Mouse (Mus musculus) thymus, adult 18-20 months (tissue): ENCODE data around the gene Olfr558.

Source experiments
- DNase-seq, 2 experiments: peaks; one replicate each; pipeline ENCODE4 v3.0.0; 2022; ENCODE audit warnings: mixed read lengths in 2 of 2

Gene Olfr558

DNA sequence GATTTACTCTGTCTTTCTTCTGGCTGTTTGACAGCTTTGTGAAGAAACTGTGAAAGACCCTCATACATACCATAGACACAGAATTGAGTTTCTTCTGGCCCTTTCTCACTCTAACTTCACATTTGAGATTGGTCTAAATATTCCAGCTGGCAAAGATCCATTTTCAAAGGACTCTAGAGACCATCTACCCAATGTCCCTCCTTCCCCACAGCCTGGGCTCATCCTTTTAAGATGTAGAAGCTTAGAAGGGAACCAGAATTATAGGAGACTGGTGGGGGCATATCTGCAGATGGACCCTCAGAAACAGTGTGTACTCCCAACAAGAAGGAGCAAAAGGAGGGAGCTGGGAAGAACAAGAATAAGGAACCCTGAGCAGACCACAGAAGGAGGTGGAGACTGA lies at the start of gene Olfr558:
TSS of gene Olfr558 (plus strand) at position 301 of the 400 bp plus-strand sequence.
- DNase-seq: no peak

DNA sequence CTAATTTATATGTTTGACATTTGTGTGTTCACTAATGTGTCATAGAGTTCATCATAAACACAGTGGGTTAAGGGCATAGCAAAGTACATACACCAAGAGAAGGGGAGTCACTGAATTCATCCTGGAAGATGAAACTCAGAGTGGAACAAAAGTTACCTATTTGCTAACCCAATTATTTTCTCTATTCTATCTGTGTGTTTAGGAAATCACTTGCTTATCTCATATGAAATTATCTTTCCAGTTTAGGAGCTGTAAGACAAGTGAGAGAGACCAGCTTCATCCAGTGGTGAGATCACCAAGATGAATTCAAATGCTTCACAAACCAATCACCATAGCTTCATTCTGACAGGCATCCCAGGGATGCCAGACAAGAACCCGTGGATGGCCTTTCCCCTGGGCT lies 43.5 kb upstream of the Olfr558 start, which contains the start of gene Olfr555:
TSS of gene Olfr555 (plus strand) at position 301 of the 400 bp plus-strand sequence.
- DNase-seq: no peak

DNA sequence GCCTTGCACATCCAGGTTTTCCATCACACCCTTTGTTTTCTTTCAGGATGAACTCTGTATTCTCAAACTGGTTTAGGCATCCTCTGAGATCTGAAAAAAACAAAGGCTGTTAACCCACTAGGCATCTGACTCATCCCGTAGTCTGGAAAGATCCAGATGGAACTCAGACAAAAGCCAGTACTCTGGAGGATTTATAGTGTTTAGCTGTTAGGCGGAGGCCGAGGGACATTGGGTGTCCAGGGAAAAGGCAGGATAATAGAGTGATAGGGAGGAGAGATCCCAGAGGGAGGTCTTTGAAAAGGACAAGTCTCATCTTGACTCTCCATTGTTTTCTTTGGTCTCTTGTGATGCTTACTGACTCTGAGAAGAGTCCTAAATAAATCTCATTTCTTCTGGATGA lies 37.4 kb upstream of the Olfr558 start, which contains the start of gene Olfr556:
TSS of gene Olfr556 (plus strand) at position 301 of the 400 bp plus-strand sequence.
- no peak for DNase-seq

DNA sequence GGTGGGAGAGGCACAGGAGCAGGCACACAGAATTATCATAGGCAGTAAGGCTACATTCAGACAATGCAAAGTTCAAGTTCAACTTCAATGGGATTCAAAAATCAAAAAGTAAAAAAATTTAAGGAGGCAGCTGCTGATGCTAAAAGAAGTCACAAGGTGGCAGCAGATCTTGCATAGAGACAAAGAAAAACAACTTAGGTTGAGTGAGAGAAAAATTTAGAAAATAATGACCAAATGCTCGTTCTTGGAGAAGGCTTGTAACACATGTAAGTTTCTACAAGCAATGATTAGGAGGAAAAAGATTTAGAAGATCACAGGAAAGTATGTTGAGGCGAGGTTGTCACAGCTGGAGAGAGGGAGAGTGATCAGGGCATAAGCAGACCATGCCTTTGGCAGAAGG lies 36.6 kb upstream of the Olfr558 start:
- no peak for DNase-seq

DNA sequence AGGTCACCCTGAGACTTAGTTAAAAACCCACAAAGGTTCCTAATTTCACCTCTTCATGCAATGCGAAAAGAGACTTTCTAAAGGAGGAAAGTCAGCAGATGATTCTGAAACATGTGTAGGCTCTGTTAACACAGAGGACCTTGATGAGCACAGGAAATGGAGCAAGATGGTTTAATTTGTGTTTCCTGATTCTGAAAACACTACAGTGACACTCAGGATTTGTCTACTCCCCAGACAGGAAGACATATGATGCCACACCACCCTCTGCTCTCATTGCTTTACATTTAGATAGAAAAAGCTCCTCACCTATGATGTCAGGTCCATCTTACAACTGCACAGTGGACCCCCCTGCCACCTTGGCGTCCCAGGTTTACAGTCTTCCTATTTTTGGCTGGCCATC lies 25.8 kb upstream of the Olfr558 start:
- no peak for DNase-seq

DNA sequence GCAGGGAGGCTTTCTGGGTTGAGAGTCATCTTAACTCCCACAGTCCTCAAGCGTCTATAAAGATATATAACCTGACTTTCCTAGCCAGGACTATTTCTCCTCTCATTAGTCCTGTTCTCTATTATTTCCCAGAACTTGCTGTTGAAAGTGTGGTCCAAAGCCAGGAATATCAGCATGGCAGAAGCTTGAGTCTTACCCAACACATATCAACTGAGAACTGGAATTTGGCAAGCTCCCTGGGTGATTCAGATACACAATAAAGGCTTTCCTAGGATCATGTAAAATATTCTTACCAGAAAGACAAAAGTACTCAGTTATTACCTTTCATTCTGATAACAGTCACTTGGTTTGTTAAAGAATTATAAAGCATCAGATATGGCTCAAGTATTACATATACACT lies 20.1 kb upstream of the Olfr558 start:
- DNase-seq: no peak

DNA sequence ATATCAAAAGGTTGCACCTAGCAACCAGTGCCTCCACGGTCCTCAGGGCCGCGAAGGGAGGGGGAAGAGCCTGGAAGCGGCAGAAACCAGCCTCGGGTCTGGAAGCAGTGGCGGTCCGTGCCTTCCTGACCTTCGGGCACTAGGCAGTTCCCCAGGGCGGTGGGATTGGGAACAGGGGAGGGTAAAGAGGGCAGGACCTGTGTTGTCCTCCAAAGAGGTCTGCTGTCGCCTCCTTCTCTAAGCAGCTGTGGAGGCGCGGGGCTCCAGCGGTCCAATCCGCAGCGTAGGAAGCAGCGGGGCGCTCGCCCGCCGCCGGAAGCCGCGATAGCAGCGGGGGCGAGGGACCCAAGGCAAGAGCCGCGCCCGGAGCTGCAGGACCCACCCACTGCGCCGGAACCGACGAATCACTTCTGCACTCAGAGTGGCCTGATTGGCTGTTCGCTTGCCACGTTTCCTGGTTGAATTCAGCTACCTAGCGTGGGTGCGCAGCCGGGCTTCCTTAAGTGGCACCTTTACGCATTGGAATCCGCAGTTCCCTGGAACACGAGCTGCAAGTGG lies 15.0 kb upstream of the Olfr558 start, which contains the start of gene Trim68:
TSS of gene Trim68 (minus strand) at position 384 of the 558 bp plus-strand sequence.
- DNase-seq: peak; percentile 91

DNA sequence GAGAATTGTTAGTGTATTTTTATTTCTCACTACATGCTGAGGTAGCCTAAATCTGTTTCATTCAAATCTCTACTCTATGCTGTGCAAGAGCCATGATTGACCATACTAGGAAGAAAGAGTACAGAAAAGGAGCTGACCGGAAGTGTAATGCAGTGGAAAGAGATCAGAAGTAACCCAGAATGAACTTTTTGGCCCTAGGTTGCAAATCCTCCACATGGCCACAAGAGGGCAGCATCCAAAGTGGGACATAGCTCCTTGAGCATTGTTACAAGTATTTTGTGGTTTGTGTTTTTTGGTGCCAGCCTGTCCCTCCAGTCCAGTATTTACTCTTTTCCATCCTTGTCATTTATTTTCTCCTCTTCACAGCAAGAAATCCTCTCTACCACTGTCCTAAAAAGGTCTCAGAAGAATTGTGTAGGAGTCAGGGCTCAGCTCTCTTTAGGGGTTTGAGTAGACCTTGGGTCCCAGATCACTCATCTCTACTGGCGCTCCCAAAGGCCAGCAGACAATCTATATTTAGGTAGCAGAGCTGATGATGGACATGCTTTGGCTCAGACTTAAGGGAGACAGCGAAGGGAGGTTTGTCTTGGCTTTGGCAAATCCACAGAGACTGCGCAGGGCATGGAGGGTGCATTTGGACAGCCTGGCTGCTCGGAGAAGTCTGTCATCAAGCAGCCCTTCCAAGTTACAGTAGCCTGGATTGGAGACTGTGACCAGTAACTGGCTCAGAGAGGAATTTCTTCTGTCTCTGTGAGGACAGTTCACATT lies 6.5 kb upstream of the Olfr558 start, which contains the start of gene Olfr557:
TSS of gene Olfr557 (plus strand) at position 553 of the 768 bp plus-strand sequence.
- no peak for DNase-seq

DNA sequence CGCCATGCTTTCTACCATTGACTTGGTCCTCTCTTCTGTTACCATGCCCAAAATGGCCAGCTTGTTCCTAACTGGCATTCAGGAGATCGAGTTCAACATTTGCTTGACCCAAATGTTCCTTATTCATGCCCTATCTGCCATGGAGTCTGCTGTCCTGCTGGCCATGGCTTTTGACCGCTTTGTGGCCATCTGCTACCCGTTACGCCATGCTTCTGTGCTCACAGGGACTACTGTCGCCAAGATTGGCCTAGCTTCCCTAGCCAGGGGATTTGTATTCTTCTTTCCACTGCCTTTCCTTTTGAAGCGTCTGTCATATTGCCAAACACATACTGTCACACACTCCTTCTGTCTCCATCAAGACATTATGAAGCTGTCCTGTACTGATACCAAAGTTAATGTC lies 3.6 kb upstream of the Olfr558 start:
- no peak for DNase-seq

DNA sequence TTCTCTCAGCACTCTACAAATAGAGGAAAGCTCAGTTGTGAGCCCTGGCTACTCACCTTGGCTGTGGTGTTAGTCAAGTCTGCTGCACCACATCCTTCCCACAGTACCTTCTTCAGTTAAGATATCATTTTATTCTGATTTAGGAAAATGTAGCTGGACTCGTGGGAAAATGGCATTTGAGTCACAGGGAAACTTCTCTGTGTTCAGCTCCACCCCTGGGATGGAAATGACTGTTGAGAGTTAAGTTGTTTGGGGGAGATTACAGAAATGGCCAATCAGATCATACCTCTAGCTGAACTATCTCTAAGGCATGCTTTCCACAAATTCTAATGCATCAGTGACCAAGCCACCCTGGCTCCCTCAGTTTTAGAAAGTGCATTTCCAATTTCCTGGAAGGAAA lies 17.0 kb downstream of the Olfr558 start, which contains the start of gene Olfr33:
TSS of gene Olfr33 (minus strand) at position 101 of the 400 bp plus-strand sequence.
- DNase-seq: no peak

DNA sequence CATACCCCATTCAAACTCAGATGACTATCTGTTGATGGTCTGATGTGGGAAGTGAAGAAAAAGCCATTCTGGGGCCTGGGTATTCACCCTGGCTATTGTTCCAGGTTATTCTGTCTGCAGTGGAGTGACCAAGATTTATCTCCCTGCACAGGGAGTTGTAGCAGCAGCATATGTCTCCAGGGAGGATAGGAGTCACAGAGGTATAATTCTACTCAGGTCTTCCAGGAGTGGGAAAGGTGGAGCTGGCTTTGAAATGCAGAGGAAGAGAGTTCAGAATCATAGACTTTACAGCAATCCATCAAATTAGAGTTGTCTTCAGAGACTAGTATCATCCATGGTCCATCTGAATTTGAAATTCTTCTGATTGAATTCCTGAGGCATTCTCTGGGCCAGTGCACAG lies 25.4 kb downstream of the Olfr558 start, which contains the start of gene Olfr559:
TSS of gene Olfr559 (minus strand) at position 101 of the 400 bp plus-strand sequence.
- DNase-seq: no peak

DNA sequence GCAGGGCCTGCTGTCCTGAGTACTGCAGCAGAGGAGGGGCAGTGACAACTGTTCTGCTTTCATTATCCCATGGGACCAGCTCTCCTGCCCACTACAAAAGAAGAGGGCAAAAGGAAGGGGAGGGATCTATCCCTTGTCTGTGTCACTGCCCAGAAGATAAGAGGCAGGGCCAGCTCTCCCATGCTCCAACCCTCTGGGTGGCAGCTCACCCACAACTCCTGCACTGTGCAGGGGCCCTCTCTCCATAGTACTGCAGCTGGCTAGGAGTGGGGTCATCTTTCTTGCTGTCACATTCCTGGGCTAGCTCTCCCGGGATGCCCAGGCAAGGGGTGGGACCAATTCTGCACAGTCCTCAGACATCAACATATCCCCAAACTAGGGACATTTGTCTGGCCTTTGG lies 31.8 kb downstream of the Olfr558 start:
- DNase-seq: no peak

DNA sequence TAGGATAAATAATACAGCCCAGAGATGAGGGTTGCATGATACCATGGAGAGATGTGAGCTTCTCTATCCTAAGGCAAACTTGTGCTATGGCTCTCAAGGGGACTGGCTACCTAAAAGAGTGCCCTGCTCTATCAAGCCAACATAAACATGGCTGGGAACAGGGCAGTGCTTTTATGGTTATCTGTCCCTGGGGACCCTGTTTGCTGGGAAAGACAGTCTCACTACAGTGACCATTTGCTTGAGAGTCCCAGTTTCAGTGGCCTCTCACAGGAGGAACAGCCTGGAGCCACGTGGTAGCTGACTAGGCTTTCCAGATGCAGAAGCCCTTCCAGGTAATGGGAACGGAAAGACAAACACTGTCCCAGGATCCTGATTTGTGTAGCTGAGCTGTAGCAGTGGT lies 35.7 kb downstream of the Olfr558 start:
- no peak for DNase-seq

DNA sequence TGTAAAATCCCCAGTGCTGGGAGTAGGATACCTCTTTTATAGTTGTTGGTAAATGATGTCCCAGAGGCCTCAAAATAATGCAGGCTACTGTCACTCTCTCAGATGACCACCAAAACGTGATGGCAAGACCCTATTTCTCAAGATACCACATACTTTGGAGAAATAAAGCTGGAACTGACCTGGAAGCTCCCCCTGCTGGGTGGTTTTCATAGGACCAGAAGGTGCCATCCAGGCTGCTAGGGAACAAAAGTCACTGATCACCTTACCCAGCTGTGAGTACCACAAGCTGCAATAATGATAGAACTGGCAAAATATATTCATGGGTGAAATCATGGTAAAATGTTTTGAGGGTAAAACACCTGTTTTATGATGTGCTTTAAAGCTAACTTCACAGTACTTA lies 50.1 kb downstream of the Olfr558 start:
- DNase-seq: no peak

DNA sequence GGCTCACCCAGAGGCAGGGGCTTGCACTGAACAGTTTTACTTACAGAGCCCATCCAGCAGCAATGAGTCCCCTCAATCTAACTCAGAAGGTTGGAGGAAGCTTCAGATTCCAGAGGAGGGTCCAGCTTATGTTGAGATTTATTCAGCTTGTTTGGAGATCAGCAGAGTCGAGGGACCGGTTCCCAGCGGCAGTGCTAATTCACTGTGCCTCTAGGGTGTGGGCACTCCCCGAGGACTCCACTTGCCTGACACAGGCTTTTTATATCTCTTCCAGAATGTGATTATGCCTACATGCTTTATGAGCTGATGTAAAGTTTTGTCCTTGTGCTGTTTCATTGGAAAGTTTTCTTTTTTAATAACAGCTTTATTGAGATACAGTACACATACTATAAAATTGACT lies 57.3 kb downstream of the Olfr558 start, which contains the start of the genes Olfr560 and Olfr78:
TSS of gene Olfr560 (minus strand) at position 101 of the 400 bp plus-strand sequence.
TSS of gene Olfr78 (minus strand) at position 206 of the 400 bp plus-strand sequence.
- DNase-seq: no peak
